Mouse (Mus musculus) ES-Bruce4 (cell line): ENCODE measurements around the gene Agbl4. TPM values are rescaled to one million over a fixed set of nuclear protein-coding genes. Genes with fewer than 3 reads are reported as not detected.

ENCODE experiments used
- H3K27ac ChIP-seq: 2 replicates; pipeline ENCODE4 v1.5.1; 2012; ENCODE audit warnings: low read length, inconsistent platforms; ENCODE audit not compliant: insufficient read depth
- H3K27me3 ChIP-seq: 2 replicates; pipeline ENCODE4 v1.6.1; 2012; ENCODE audit warnings: mild to moderate bottlenecking, low read length, inconsistent platforms; ENCODE audit not compliant: control insufficient read depth, poor library complexity, insufficient read depth, severe bottlenecking
- H3K36me3 ChIP-seq: 2 replicates; pipeline ENCODE4 v1.6.1; 2012; ENCODE audit warnings: inconsistent platforms, mild to moderate bottlenecking, low read length, moderate library complexity; ENCODE audit not compliant: control insufficient read depth, poor library complexity, insufficient read depth, severe bottlenecking
- H3K4me1 ChIP-seq: one replicate; pipeline ENCODE4 v1.8.1; 2011; ENCODE audit warnings: low read length; ENCODE audit not compliant: control insufficient read depth, insufficient read depth
- H3K4me3 ChIP-seq: 2 replicates; pipeline ENCODE4 v1.5.1; 2011; ENCODE audit warnings: low read depth, mild to moderate bottlenecking, low read length
- H3K9ac ChIP-seq: 2 replicates; pipeline ENCODE4 v1.6.1; 2012; ENCODE audit warnings: low read depth, mild to moderate bottlenecking, inconsistent platforms; ENCODE audit not compliant: poor library complexity, severe bottlenecking
- H3K9me3 ChIP-seq: replicated peaks from 2 replicates; pipeline ENCODE4 v1.6.1; 2012; ENCODE audit warnings: mild to moderate bottlenecking, low read length, inconsistent platforms; ENCODE audit not compliant: control insufficient read depth, poor library complexity, insufficient read depth, severe bottlenecking
- CTCF ChIP-seq: IDR thresholded peaks from one replicate; pipeline ENCODE4 v1.8.1; 2011; ENCODE audit warnings: low read depth, low read length
- EP300 ChIP-seq: IDR thresholded peaks from 2 replicates; pipeline ENCODE4 v1.6.1; 2011; ENCODE audit warnings: low read depth, low read length; ENCODE audit not compliant: insufficient read depth
- POLR2A ChIP-seq: IDR thresholded peaks from one replicate; pipeline ENCODE4 v1.8.1; 2011; ENCODE audit warnings: low read length; ENCODE audit not compliant: insufficient read depth
- polyA plus RNA-seq: library from polyadenylated mRNA; stranded (reverse); fragments of >200 nt; gene quantifications from 2 replicates; pipeline ENCODE4 v1.2.4, GENCODE M21; 2011; ENCODE audit warnings: low read depth; ENCODE audit not compliant: missing spikeins, insufficient read depth, insufficient read length

The Agbl4 gene
- polyA plus RNA-seq, 1 experiment, result not detected

DNA sequence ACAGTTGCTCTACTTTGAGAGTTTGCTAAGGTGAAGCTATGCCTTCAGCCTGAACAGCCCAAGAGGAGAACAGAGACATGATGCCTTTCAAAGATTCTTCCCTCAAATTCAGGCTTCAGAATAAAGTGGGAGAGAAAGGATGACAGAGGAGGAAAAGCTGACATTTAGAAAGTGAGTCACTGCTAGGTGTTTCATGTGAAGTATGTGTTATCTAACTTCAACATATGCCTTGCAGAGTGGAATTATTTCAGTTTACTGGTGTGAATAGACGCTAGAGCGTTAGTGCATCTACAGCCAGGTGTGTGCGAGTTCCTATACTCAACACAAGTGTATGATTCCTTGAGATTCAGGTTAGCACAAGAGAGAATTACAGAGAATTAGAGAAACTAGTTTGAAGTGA lies 244.0 kb downstream of the Agbl4 start:
- Histone ChIP-seq H3K27ac (no peak overlapping the region), H3K36me3 (no peaks in the 10 kb centered on the region), H3K4me3 (no peak overlapping the region), H3K27me3 (no peaks in the 10 kb centered on the region), H3K9ac (no peak overlapping the region), H3K9me3 (no peaks in the 10 kb centered on the region), H3K4me1 (no peaks in the 10 kb centered on the region)
- TF ChIP-seq EP300 (no peak), POLR2A (no peak), CTCF (no peak)

DNA sequence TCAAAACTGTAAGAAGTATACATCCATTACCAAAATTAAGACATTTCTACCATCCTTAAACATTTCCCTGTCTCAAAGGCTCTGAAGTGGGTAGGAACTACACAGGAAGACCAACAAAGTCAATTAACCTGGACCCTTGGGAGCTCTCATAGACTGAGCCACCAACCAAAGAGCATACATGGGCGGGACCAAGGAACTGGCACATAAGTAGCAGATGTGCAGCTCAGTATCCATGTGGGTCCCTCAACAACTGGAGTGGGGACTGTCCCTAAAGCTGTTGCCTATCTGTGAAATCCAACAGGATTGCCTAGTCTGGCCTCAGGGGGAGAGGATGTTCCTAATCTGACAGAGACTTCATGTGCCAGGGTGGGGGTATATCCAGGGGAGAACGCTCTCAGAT lies 265.5 kb downstream of the Agbl4 start:
- no peaks in the 10 kb centered on the region for H3K4me1 ChIP-seq
- H3K36me3 ChIP-seq, result no peaks in the 10 kb centered on the region
- H3K27ac ChIP-seq, result no peak overlapping the region
- TF ChIP-seq POLR2A, result no peak
- no peak for TF ChIP-seq CTCF
- TF ChIP-seq EP300, result no peak
- no peaks in the 10 kb centered on the region for H3K9me3 ChIP-seq
- no peak overlapping the region for H3K9ac ChIP-seq
- no peak overlapping the region for H3K4me3 ChIP-seq
- H3K27me3 ChIP-seq, result no peaks in the 10 kb centered on the region

DNA sequence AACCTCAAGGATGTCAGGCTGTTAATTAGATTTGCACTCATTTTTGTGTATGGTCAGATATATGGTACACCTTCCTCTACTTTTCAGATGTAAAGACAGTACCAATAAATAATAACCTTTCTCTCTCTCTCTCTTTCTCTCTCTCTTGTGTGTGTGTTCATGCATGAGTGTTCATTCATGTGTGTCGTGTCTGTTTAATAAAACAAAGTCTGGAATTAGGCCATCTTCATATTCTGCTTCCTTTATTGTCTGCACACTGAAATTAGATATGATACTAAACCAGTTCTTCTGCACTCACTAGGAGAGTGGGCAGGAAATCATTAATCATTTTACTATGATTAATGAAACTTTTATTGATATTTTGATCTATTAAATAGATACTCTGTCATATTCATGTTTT lies 276.7 kb downstream of the Agbl4 start:
- no peak overlapping the region for H3K9ac ChIP-seq
- no peaks in the 10 kb centered on the region for H3K36me3 ChIP-seq
- no peak for TF ChIP-seq POLR2A
- TF ChIP-seq EP300, result no peak
- TF ChIP-seq CTCF, result no peak
- H3K27ac ChIP-seq, result no peak overlapping the region
- H3K4me1 ChIP-seq, result no peaks in the 10 kb centered on the region
- H3K4me3 ChIP-seq, result no peak overlapping the region
- no peaks in the 10 kb centered on the region for H3K9me3 ChIP-seq
- no peaks in the 10 kb centered on the region for H3K27me3 ChIP-seq

DNA sequence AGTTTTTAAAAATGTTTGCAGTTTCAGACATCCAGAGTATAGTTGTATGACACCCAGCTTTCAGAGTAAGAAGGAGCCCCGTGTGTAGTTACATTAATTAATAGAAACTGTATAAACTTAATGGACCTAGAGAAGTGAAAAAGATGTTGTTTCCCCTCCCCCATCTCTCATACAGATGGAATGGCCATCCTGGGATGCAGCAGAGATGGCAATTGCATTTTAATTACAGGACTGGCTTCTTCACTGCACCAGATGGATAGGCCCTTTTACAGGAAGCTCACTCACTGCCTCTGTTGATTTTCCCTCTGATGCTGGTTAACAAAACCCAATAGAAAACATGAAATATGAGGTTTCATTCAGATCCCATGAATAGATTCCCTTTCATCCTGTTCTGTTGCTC lies 337.7 kb downstream of the Agbl4 start:
- TF ChIP-seq POLR2A, result no peak
- TF ChIP-seq EP300, result no peak
- TF ChIP-seq CTCF, result no peak
- Histone ChIP-seq H3K9me3 (no peaks in the 10 kb centered on the region), H3K27me3 (no peaks in the 10 kb centered on the region), H3K9ac (no peak overlapping the region), H3K36me3 (no peaks in the 10 kb centered on the region), H3K27ac (no peak overlapping the region), H3K4me3 (no peak overlapping the region), H3K4me1 (no peaks in the 10 kb centered on the region)

DNA sequence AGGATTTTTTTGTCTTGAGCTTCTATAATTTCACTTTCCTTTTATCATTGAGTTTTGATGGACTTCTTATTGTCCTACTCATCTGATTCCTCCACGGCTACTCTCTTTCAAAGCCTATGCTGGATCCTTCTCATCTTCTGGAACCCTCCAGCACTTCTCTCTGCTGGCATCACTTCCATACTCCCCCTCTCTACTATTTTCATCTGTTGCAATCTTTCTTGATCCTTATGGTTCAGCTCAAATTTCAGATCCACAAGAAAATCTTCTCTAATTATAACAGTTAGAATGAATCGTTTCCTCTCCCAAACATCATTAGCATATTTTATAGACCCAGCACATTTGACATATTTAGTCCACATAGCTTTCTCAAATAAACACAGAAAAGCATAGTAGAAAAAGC lies 360.5 kb downstream of the Agbl4 start:
- TF ChIP-seq POLR2A (no peak), EP300 (no peak), CTCF (no peak)

DNA sequence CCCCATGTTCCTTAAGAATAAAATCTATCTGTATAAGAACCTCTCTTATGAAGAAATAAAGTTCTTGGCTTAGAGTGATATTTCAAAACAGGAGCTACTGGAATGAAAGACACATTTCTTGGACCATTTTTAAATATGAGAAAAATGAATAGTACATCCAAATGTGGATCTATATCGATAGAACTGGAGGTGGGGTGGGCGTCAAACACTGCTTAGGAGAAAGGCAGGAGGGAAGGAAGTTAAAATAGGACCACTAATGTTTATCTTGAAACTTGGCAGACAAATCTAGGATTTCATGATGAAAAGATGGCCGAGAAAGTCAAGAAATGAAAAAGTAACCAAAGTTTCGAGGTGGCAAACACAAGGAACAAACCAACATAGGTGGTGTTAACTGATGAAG lies 391.1 kb downstream of the Agbl4 start:
- TF ChIP-seq POLR2A (no peak), EP300 (no peak), CTCF (no peak)
- Histone ChIP-seq H3K36me3 (no peaks in the 10 kb centered on the region), H3K9ac (no peak overlapping the region), H3K9me3 (no peaks in the 10 kb centered on the region), H3K4me1 (no peaks in the 10 kb centered on the region), H3K27ac (no peak overlapping the region), H3K4me3 (no peak overlapping the region), H3K27me3 (no peaks in the 10 kb centered on the region)

More for the DNA sequence above, 360.5 kb downstream of the Agbl4 start:
- no peaks in the 10 kb centered on the region for H3K27me3 ChIP-seq
- no peak overlapping the region for H3K4me3 ChIP-seq
- no peak overlapping the region for H3K9ac ChIP-seq
- no peaks in the 10 kb centered on the region for H3K4me1 ChIP-seq
- no peak overlapping the region for H3K27ac ChIP-seq
- no peaks in the 10 kb centered on the region for H3K9me3 ChIP-seq
- H3K36me3 ChIP-seq, result no peaks in the 10 kb centered on the region
